Mouse (Mus musculus): ENCODE data around the gene Urm1.
A peak's percentile ranks its signal among the peaks of the same experiment; 100 is the strongest.
"Not testable (repeated sequence)": the region's sequence is repeated elsewhere in the genome, so short reads cannot be mapped to it uniquely, and the experiment has no call there.

Urm1 gene

DNA sequence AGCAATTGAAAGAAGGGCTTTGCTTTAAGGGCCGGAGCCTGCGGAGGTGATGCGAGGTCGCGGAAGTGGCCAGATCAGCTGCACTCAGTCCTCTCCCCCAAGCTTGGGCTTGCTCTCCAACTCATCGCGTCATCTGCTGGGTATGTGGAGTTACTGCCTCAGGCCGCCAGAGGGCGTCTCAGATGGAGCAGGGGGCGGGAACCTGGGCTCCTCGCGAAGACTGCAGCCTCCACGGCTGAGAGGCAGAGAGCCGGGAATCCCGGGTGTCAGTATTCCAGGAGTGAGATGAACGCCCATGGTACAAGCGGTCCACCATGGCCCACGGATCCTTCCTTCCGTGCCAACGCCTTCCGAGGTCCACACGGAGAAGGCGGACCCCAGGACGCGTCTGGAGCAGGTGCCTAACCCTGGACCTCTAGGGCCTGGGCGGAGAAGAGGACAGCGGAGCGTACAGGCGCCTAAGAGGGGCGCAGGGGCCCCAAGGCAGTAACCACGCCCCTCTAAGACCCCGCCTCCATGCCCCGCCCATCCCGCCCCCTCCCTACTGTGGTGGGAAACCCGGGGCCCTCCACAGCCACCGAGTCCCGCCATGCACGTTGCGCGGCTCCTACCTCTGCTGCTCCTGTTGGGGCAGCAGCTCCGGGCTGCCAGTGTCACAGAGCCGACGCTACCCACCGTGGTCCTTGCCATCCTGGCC, 49.2 kb downstream of the Urm1 start, which contains the start of gene Cercam:
Cercam (plus strand) TSS at position 216 of the 697 bp plus-strand sequence.
- DNase-seq (ENCODE audit: low spot score) = peak; percentile 83

DNA sequence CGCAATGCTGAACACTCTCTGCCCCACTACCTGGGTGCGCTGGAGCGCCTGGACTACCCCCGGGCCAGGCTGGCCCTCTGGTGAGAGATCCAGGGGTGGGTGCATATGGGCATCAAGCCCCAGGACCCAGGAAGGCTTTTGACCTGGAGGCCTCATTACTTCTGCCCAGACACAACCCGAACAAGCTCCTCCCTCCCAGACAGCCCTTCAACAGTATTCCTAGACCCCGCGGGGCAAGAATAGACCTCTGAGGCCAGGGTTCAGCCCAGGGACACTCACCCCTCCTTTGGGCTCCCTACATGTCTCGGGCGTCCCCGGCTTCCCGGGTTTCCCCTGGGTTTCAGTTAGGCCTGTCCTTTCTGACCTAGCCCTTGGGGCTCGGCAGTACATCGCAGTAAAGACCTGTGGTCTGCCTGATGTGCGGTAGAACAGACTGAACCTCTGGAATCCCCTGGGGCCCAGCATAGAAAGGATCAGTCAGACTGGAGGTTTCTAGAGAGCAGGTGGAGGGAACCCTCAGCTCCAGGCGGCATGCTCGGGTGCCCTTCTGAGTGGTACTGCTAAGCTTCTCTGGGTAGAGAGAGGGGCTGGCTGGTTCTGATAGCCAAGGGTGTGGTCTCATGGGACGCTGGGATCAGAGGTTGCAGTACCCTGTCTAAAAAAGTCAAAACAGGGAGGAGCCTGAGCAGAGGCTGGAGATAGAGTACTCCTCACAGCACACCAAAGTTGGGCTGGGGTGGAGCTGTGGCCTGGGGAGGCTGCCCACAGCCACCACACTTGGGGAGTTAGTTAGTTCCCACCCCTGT, 50.0 kb downstream of the Urm1 start:
- DNase-seq (ENCODE audit: low spot score) = peak; percentile 64

DNA sequence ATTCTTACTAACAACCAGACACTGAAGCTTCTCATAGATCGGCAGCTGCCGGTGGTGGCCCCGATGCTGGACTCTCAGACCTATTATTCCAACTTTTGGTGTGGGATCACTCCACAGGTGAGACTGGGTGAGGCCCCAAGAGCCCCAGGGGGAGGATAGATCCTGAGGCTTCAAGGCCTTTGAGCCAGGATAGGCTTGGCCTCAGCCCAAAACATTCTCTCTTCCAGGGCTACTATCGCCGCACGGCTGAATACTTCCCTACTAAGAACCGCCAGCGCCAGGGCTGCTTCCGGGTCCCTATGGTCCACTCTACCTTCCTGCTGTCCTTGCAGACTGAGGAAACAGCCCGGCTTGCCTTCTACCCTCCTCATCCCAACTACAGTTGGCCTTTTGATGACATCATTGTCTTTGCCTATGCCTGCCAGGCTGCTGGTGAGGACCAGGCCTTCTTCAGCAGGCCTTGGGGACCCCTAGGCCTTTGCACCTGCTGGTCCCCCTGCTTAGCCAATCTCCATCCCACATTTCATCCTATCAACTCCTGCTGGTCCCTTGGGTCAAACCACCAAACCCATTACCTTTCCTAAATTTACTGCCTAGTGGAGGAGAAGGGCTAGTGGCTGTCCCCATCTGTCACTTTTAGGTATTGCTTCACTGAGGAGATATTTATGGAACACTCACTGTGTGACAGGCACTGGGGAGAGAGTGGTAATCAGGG, 52.9 kb downstream of the Urm1 start:
- DNase-seq (ENCODE audit: low spot score) = no peak

DNA sequence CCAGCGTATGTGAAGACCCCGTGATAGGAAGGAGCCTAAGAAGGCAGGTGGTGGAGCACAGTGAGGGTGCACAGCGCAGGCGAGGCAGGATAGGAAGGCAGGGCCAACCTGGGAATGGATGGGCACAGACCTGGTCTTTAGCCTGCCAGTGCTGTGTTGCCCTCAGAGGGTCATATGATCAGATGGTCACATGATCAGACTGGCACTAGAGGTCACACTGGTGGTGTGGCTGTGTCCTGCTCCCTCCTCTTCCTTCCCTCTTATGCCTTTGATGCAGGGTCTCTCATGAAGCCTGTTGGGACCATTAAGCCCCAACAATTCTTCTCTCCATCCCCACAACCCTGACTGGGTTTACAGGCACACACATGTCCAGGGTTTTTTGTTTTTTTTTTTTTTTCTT, 53.9 kb downstream of the Urm1 start:
- no peak for DNase-seq (ENCODE audit: low spot score)

DNA sequence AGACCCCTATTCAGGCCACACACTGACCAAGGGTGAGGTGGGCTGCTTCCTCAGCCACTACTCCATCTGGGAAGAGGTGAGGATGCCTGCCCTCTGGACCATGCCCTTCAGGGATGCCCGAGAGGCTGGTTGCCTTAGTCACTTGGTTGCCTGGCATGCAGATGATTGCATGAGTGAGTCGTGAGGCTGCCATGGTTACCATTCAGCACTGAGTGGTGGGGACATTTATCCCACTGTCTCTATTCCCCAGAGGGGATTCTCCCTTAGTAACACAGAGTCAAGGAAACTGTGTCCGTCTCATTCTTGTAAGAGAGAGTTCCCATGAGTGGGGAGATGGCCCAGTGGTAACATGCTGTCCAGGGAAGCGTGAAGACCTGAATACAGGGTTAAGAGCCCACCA, 58.2 kb downstream of the Urm1 start:
- no peak for DNase-seq (ENCODE audit: low spot score)

DNA sequence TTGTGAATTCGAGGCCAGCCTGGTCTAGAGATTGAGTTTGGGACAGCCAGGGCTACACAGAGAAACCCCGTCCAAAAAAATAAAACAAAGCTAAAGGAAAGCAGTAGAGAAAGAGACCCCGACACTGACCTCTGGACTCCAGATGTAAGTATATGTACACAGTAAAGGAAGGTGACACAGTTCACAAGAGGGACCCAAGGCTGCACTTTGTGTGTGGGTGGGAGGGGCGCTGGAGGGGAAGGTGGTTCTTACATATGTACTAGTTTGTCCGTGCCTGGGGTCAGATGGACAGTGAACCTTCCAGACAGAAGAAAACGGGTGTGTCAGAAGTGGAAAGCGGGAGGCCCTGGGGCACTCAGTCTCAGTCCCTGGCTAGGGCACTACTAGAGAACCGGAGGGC, 59.3 kb downstream of the Urm1 start:
- no peak for DNase-seq (ENCODE audit: low spot score)

DNA sequence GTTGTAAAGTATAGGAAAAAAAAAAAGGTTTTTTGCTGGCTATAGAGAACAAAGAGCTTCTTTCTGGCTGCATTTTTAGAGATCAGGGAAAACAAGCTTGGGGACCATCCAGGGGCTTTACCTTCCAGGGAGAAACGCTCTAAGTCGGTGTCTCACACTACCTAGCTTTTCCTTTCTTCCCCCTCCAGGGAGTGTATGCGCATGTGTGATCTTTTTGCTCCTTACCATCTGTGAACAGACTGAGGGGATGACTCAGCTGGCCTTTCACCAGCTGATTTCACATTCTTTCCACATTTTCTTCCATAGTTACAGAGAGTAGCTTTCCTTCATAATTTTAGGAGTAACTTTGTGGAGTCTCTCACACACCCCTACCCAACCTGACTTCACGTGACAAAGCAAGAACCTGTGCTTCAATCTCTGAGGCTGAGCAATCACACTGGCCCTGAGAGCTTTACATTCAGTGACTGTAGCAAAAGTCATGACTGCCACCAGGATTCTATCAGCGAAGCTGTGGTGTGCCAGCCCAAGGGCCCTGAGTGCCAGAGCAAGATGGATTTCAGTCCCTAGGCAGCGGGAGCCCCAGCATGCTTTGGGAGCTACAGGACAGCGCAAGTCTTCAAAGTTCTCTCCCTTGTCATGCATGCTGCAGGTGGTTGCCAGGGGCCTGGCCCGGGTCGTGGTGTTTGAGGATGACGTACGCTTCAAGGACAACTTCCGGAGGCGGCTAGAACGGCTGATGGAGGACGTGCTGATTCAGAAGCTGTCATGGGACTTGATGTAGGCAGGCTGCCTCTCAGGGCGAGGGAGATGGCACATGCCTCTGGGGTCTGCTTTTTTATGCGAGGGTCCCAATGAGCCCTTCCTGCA, 60.3 kb downstream of the Urm1 start:
- no peak for DNase-seq (ENCODE audit: low spot score)

DNA sequence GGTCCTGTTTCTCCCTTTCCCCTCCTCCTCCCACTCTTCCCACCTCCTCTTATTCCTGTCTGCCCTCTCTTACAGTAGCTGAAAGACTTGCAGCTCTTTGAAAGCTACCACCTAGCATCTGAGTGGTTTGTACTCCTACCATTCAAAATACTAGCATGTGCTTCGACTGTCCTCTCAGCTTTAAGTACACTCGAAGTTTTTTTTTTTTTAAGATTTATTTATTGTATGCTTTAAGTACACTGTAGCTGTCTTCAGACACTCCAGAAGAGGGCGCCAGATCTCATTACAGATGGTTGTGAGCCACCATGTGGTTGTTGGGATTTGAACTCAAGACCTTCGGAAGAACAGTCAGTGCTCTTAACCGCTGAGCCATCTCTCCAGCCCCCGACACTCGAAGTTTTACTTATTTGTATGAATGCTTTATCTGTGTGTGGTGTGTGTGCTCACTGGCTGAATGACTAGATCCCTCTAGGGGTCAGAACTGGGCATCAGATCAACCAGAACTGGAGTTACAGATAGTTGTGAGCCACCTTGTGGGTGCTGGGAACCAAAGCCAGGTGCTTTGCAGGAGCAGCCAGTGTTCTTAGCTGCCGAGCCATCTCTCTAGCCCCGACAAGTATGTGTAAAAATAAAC, 66.9 kb downstream of the Urm1 start:
- not testable (repeated sequence) for DNase-seq (ENCODE audit: low spot score)

DNA sequence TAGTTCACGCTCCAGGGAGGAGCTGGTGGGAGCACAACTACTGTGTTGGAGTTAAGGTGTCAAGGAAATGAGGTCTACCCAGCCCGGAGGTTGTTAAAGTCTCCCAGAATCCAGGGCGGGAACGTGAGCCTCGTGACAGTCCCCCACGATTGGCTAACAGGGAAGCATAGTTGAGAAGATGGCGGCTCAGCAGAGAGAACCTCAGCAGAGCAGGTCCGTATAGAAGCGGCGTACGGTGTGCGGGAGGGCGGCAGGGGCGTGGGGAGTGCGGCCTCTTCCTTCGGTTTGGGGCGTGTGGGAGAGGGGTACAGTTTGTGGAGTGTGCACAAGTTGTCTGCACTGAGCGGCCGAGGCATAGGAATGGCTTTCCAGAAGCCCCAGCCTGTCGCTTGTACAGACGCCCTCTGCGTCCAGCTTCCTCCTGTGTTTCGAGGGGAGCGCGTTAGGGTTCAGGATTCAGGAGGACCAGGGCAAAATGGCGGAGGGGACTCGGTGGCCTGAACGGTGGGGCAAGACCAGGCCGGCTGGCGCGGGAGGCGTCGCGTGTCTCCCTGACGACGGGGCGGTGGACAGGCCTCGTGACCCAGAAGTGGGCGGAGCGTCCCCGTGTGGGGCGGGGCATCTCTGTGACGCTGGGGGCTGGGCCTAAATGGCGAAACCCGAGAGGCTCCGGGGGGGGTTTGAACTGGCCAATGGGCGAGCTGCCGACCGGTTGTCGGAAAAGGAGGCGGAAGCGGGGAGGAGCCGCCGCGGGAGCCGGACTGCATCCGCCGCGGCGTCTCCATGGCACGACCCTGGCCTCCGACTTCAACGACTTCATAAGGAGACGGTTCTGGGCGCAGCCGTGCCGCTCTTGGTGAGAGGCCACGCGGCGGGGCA, 69.4 kb downstream of the Urm1 start, which contains the start of gene Odf2:
Odf2 (plus strand) TSS at position 156 of the 879 bp plus-strand sequence.
- peak; percentile 100 for DNase-seq (ENCODE audit: low spot score)

DNA sequence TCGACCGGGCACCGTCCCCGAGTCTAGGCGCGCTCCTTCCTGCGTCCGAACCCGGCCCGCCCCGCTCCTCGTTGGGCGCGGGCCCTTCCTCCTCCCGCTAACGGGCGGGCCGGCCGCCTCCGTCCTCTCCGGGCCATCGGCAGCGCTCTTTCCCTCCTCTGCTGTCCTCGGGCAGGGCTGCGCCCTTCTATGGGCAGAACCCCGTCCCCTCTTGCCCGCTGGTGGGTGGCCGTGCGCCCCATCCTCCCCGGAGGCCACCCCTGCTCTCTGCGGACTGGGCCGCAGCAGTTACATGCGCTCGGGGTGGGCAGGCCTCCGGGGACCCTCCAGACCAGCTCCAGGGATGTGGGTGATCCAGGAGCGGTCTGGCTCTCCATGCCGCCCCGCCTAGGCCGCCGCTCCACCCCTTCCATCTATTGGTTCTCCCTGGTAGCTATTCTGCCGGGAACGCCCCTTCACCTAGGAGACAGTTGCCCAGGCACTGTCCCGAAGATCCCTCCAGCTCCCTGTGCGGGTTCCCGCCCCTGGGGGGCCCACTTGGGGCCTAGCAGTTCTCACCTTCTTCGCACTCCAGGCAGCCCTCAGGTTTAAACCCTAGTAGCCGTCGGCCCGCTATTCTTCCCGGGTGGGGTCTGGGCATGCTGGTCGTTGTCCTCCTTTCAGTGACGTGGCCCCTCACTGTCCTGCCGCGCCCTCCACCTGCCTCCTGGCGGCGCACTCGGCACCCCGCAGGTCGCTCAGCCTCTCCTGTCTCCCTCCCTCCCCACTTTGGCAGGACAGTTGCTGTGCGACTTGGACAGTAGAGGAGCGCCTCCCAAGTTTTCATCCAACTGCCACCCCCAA, 70.3 kb downstream of the Urm1 start:
- peak; percentile 86 for DNase-seq (ENCODE audit: low spot score)

DNA sequence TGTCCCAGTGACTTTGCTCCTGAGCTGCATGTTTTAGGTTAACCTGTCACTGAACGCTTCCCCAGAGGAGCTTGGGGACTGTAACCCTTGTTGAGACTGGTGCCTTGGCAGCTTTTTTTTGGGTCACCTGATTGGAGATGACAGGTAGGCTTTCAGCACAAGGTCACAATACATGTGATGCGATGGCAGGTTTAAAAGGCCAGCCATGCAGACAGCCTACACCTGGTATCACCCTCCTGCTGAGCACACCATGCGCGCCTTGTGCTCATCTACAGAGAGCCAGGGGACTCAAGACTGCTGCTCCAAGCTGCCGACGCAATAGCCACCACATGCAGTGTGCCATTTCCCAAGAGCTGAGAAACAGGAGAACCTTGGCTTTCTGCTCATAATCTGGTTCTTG, 71.9 kb downstream of the Urm1 start:
- DNase-seq (ENCODE audit: low spot score) = no peak

All from spleen, adult 12 weeks (tissue).